Mouse (Mus musculus) C2C12 (cell line): ENCODE results near the gene Arid1a. TPM values are rescaled to one million over a fixed set of nuclear protein-coding genes. Genes with fewer than 3 reads are reported as not detected.

Experiments
- H3K27me3 ChIP-seq: one replicate; pipeline ENCODE4 v1.6.1; 2011; ENCODE audit not compliant: control insufficient read depth, insufficient read depth, insufficient read length
- H3K36me3 ChIP-seq: one replicate; pipeline ENCODE4 v1.6.1; 2011; ENCODE audit not compliant: control insufficient read depth, insufficient read depth
- H3K4me3 ChIP-seq: one replicate; pipeline ENCODE4 v1.5.1; 2011; ENCODE audit warnings: mild to moderate bottlenecking, control low read depth; ENCODE audit not compliant: poor library complexity, insufficient read depth, severe bottlenecking
- H3K79me2 ChIP-seq: one replicate; pipeline ENCODE4 v1.6.1; 2011; ENCODE audit not compliant: control insufficient read depth, insufficient read depth
- H3K79me3 ChIP-seq: one replicate; pipeline ENCODE4 v1.6.1; 2011; ENCODE audit warnings: low read depth, control low read depth
- H3ac ChIP-seq: one replicate; pipeline ENCODE3; 2011; ENCODE audit warnings: low read depth; ENCODE audit not compliant: control insufficient read depth, insufficient read length
- CEBPB ChIP-seq: IDR thresholded peaks from one replicate; pipeline ENCODE4 v1.6.1; 2011; ENCODE audit warnings: low read depth, mild to moderate bottlenecking, control low read depth, moderate library complexity
- CTCF ChIP-seq: IDR thresholded peaks from one replicate; pipeline ENCODE4 v1.5.1; 2011; ENCODE audit not compliant: control insufficient read depth, insufficient read depth, insufficient read length
- FOSL1 ChIP-seq: IDR thresholded peaks from one replicate; pipeline ENCODE4 v1.8.0; 2011; ENCODE audit warnings: mild to moderate bottlenecking, low read length; ENCODE audit not compliant: poor library complexity, insufficient read depth, severe bottlenecking
- MAX ChIP-seq: IDR thresholded peaks from one replicate; pipeline ENCODE4 v1.6.1; 2011; ENCODE audit warnings: mild to moderate bottlenecking, control low read depth
- MYOD1 ChIP-seq: IDR thresholded peaks from one replicate; pipeline ENCODE4 v1.6.1; 2011; ENCODE audit warnings: low read depth; ENCODE audit not compliant: control insufficient read depth, insufficient read length
- MYOG ChIP-seq: IDR thresholded peaks from one replicate; pipeline ENCODE4 v1.6.1; 2011; ENCODE audit not compliant: control insufficient read depth, insufficient read length; ENCODE audit errors: extremely low read depth
- USF1 ChIP-seq: IDR thresholded peaks from one replicate; pipeline ENCODE4 v1.6.1; 2011; ENCODE audit warnings: low read depth, mild to moderate bottlenecking, control low read depth, moderate library complexity
- polyA plus RNA-seq: library from polyadenylated mRNA; unstranded; fragments of >200 nt; fragmentation: generic; extraction: Trizol; gene quantifications from one replicate; pipeline ENCODE4 v1.2.1, GENCODE M21; 2012; ENCODE audit warnings: missing spikeins

Gene Arid1a
- polyA plus RNA-seq, 1 experiment, result 24.7 TPM

DNA sequence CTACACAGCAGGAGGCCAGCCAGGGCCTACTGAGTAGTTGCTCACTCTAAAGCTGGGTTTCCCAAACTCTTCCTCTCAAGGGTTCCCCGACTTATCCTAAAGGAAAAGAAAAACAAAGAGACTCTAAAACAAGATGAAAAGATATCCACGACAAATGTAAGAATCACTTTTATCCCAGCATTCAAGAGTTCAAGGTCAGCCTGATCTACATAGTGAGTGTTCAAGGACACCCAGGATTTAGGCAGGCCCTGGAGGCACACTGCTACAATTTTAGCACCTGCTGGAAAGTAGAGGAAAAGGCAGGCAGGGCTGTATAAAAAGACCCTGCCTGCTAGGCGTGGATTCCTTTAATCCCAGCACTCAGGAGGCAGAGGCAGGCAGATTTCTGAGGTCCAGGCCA lies 12.6 kb upstream of the Arid1a start:
- Histone ChIP-seq H3K79me3 (no peaks in the 10 kb centered on the region), H3K27me3 (no peaks in the 10 kb centered on the region), H3ac (no peak overlapping the region), H3K36me3 (no peaks in the 10 kb centered on the region), H3K4me3 (no peak overlapping the region), H3K79me2 (no peaks in the 10 kb centered on the region)
- no peak for TF ChIP-seq USF1
- TF ChIP-seq MYOD1, result no peak
- TF ChIP-seq MYOG, result no peak
- no peak for TF ChIP-seq MAX
- no peak for TF ChIP-seq CTCF
- no peak for TF ChIP-seq FOSL1
- TF ChIP-seq CEBPB, result no peak

DNA sequence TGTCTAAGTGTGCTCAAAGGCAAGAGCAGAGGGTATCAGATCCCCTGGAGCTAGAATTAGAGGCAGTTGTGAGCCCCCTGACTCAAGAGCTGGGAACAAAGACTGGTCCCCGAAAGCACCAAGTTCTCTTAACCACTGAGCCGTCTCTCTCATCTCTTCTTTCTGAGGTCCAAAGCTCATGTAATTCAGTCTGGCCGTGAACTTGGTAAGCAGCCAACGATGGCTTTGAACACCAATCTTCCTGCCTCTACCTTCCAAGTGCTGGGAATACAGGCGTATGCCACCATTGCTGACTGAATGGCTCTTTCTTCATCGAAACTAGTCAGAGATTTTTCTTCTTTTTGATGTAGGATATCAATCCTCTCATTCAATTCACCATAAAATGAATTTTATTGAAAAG lies 6.5 kb upstream of the Arid1a start:
- TF ChIP-seq CEBPB (no peak), FOSL1 (no peak), MYOG (no peak)

GRCm38 (mm10) chr4:133759659-133760058 lies 3.1 kb upstream of the Arid1a start:
- H3K79me3 ChIP-seq, result no peaks in the 10 kb centered on the region
- H3K27me3 ChIP-seq, result peaks cover 4% of the 10 kb centered on the region
- no peak overlapping the region for H3K4me3 ChIP-seq
- H3K79me2 ChIP-seq, result peaks cover 8% of the 10 kb centered on the region
- no peaks in the 10 kb centered on the region for H3K36me3 ChIP-seq
- H3ac ChIP-seq, result no peak overlapping the region
- TF ChIP-seq FOSL1 (no peak), MYOG (no peak), CTCF (no peak), CEBPB (no peak), MAX (no peak), USF1 (no peak), MYOD1 (no peak)

More for the DNA sequence above, 6.5 kb upstream of the Arid1a start:
- no peaks in the 10 kb centered on the region for H3K79me2 ChIP-seq
- no peak overlapping the region for H3K4me3 ChIP-seq
- no peak overlapping the region for H3ac ChIP-seq
- H3K79me3 ChIP-seq, result no peaks in the 10 kb centered on the region
- H3K36me3 ChIP-seq, result no peaks in the 10 kb centered on the region
- peaks cover 4% of the 10 kb centered on the region for H3K27me3 ChIP-seq

- H3K79me3 ChIP-seq, result peaks cover 5% of the 10 kb centered on the region
- peak overlapping the region; percentile 33 for H3K4me3 ChIP-seq
- no peaks in the 10 kb centered on the region for H3K36me3 ChIP-seq
- peak overlapping the region; percentile 80 for H3ac ChIP-seq
- peaks cover 21% of the 10 kb centered on the region for H3K79me2 ChIP-seq
- no peak for TF ChIP-seq CEBPB
- TF ChIP-seq MAX, result peak; percentile 58
- H3K27me3 ChIP-seq, result peaks cover 4% of the 10 kb centered on the region
Measured at GRCm38 (mm10) chr4:133757269-133757835, 783 bp upstream of the Arid1a start.

- H3K4me3 ChIP-seq, result peak overlapping the region; percentile 33
- H3K79me2 ChIP-seq, result peaks cover 36% of the 10 kb centered on the region
- H3K79me3 ChIP-seq, result peaks cover 16% of the 10 kb centered on the region
- H3K27me3 ChIP-seq, result no peaks in the 10 kb centered on the region
- H3K36me3 ChIP-seq, result no peaks in the 10 kb centered on the region
- H3ac ChIP-seq, result peak overlapping the region; percentile 53
- no peak for TF ChIP-seq CEBPB
- peak; percentile 94 for TF ChIP-seq MAX
- no peak for TF ChIP-seq CTCF
Measured at GRCm38 (mm10) chr4:133755861-133756371, 653 bp downstream of the Arid1a start.

DNA sequence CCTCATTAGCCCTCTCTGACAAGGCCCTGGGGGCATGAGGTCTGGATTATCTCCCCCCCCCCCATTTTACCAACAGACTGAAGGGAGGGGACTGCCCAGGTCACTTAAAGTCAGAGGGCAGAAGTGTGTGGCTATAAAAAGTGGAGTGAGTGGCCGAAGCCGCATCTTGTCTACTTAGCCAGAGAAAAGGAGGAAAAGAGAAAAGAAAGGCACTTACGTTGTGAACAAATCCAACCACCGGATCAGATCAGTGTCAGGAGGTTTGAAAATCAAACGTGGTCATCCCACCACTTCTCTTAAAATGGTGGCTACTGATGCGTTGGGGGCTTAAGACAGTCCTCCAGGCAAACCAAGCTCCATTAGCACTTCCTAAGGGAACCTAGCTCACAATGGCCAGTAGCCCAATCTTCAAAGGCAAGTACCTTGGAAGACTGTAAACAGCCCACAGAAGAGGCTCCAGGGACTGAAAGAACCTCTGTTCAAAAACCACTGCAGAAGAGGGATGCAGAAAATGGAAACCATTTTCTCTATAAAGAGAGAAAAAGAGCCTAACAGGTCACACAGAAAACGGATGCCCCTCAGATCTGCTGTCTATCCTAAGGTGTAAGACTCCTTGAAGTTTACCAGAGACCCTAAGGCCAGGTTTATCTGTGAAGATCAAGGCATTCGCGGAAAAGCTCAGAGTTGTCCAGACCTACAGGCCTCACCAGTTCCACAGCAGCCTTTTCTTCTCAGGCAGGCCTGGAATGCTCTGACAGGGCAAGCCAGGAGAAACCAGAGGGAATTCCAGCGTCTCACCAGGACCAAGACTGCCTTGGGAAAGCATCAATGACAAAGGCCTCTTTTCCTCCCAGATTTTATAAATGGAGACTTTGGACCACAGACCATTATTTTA lies 1.5 kb downstream of the Arid1a start:
- no peaks in the 10 kb centered on the region for H3K27me3 ChIP-seq
- H3K79me3 ChIP-seq, result peaks cover 24% of the 10 kb centered on the region
- H3K79me2 ChIP-seq, result peaks cover 44% of the 10 kb centered on the region
- no peaks in the 10 kb centered on the region for H3K36me3 ChIP-seq
- peak overlapping the region; percentile 51 for H3ac ChIP-seq
- H3K4me3 ChIP-seq, result peak overlapping the region; percentile 75
- no peak for TF ChIP-seq FOSL1
- no peak for TF ChIP-seq MYOG
- TF ChIP-seq CEBPB, result no peak
- no peak for TF ChIP-seq MYOD1
- TF ChIP-seq MAX, result no peak
- no peak for TF ChIP-seq USF1
- TF ChIP-seq CTCF, result no peak
